Mouse (Mus musculus) spleen, postnatal 14 days (tissue): ENCODE data around the gene Bcor.

ENCODE experiments used
- DNase-seq, 2 experiments: peaks; one replicate each; pipeline ENCODE4 v3.0.0; 2021 to 2022; ENCODE audit warnings: low spot score in 2 of 2

The Bcor gene

GRCm38 (mm10) chrX:12159981-12160656 is at the start of gene Bcor:
Bcor (minus strand) TSS chrX:12160355.
- DNase-seq, result peak; percentile 40 to 53

DNA sequence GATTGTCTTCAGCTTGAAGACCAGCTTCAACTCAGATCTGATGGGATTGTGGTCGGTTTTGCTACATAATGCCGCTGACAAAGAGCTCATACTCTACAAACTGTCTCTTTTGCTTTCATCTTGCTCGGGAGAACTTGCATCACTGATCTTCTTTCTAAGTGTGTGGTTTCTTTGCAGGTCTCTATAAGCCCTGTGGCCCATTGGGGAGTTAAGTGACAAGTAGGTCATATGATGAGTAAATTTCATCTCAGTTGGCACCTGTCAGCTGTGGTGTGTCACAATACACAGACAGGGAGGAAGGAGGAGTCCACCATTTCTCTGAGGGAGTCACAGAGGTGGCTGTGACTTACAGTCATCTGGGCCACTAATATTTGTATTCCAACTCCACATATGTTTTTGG is 42.8 kb upstream of the Bcor start:
- no peak for DNase-seq

DNA sequence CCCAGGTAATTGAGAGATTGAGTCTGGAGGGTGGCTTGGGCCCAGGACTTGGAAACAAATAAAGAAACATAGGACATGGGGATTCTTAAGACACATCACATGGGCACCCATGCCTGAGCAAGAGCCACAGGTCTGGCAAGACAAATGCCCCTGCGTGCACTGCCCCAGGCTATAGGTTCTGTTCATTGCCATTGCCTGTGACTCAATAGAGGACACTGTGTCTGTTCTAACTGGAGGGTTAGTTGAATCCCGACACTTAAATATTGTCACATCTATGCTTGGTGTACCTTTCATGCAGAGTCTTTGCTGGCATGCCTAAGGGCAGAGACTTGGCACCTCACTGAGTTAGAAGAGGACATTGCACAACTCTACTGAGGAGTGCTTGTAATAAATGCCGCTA is 41.0 kb upstream of the Bcor start:
- DNase-seq, result no peak

DNA sequence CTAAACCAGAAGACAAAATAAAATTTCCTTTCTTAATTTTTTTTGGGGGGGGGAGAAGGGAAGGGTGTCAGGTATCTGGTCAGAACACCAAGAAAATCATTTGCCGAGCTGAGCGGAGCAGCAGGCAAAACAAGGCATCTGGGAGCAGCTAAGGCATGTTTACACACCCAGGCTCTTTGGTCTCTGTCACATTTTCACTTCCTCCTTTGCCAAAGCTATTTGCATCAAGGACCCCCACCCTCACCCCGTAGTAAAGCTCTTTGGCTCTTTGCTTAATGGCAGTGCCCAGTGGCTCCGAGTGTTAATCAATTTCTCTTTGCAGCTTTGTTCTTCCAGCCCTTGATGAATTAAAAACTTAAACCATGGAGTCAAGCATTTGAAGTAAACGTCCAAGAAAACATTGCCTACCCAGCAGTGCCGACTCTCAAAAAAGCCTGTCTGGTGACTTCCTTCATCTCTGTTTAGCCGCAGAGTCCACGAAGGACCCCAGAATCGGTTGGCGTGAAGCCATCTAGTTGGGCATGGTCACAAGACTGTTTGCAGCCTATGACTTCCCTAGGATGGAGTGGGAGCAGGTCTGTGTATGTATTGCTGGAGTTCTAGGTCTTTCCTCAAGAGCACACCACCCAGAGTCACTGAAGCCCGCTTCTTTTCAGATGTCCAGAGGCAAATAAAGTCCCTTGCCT is 35.2 kb upstream of the Bcor start:
- DNase-seq, result peak in 1 of 2 experiments; percentile 6

DNA sequence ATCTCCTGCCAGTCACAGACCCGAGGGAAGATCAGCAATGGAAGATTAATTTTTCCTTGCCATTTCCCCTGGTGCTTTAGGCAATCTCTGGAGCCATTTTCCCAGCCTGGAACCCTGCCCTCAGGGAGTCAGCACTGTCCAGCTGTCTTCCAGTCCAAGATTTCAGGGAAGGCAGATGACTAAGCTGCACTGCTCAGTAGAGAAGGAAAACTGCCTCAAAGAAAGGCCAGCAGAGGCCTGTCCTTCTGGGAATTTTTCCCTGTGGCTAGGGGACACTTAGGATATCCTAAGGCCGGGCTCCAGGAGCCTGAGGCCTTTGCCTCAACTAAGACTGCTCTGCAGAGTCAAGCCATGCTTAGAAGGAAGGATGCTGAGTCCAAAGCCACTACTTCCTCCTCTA is 32.2 kb upstream of the Bcor start:
- DNase-seq, result no peak

DNA sequence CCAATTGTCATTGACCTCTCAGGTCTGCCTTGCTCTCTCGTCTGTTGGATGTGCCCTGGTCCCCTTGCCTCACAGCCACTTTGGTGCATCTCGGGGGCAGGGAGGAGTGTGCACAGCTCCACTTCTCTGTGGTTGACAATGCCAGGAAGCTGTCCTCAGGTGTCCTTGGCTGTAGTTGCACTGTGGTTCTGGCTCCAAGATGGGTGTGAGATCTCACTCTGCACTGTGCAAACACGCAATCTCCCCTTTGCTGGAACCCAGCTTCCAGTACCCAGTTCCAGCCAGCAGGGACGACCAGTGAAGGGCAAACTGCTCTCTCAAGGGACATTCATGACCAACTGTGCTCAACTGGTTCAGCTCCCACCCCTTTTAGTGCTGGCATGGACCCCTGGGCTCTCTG is 29.4 kb upstream of the Bcor start:
- DNase-seq, result no peak

GRCm38 (mm10) chrX:12175198-12175960 is 15.2 kb upstream of the Bcor start:
- DNase-seq, result no peak

DNA sequence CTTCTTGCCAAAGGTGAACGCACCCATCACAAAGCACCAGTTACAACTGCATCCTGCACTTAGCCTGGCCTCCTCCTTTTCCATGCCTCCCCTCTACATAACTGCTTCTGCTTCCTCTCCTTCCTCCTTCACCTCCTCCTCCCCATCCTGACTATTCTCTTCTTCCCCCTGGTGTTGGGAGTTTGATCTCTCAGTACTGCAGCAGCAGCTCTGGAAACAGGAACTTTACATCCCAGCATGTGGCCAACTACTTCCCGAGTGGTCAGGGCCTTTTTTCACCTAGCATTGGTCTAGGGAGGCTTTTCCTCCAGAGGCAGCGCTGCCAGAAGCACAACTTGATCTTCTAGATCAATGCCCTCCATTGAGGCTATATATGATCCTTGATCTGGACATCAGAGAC is 10.0 kb upstream of the Bcor start:
- DNase-seq, result no peak

DNA sequence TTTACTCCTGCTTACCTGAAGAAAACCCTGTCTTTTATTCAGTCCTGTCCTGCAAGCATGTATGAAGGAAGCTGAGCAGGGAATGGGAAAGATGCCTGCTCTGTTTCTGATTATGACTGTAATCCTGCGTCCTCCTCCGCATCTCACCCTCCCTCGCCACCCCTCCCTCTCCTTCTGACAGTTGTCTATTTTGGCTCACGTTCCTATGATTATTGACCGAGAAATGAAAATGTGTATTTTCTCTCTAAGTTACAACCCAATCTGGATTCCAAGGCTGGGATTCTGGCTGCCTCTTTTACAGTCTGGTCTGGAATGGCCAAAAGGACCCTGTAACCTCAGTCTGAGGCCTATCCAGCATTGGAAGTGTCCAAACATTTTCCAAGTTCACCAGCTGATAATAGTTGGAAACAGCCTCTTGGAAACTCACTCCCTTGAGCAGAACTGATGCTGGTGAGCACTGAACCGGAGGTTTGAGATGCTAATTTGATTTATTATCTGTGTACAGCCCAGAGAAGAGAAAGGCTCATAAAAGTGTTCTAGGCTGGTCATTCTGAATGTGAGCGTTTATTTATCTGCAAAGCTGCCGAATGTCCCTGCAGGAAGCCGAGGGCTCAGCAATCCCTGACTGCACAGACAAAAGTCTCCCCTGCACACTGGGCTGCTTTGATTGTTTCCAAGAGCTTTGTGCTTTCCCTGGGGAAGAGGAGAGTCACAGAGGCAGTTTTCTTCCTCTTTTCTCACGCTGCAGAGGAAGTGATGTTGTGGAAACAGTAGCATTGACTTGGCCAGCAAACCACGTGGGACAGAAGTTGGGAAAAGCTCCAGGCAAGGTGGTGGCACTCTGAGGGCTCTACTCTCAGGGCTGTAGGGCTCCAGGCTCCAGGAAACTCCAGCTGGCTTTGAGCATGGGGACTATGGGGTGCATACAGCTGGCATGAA is 4.7 kb upstream of the Bcor start:
- no peak for DNase-seq

GRCm38 (mm10) chrX:12159534-12159881 is 647 bp downstream of the Bcor start:
- peak in 1 of 2 experiments; percentile 8 for DNase-seq

DNA sequence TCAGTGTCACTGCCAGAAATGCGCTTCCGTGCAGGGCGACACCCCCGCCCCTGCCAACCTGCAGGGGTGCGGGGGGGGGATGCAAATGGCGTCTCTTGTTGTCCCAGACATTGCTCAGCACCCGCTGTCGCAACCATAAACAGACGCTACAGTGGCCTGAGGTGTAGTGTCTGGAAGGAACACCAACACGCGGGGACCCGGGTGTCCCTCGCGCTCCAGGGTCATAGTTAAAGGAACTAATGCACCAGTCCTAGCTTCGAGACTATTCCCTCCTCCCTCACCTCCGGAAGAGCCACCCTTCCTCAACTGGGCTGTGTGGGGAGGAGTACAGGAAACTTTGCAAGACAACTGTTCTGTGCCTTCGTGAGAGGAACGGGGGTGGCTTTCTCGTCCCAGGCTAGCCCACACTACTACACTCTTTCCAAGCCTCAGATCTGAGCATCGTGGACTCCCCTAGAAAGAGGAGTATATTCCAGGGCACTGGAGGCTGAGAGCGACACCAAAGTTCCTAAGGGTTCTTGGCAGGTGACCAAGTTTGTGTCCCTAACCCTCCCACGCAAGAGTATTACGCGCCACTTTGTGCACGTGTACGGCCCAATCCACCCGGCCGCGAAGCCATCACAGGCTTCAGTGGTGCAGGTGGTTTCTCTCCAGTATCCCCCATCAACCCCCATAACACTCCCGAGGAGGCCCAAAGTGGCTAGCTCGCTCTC is 1.2 kb downstream of the Bcor start:
- peak in 1 of 2 experiments; percentile 10 for DNase-seq

- DNase-seq, result peak in 1 of 2 experiments; percentile 18
These were observed 1.8 kb downstream of the Bcor start for GRCm38 (mm10) chrX:12158244-12158820.

DNA sequence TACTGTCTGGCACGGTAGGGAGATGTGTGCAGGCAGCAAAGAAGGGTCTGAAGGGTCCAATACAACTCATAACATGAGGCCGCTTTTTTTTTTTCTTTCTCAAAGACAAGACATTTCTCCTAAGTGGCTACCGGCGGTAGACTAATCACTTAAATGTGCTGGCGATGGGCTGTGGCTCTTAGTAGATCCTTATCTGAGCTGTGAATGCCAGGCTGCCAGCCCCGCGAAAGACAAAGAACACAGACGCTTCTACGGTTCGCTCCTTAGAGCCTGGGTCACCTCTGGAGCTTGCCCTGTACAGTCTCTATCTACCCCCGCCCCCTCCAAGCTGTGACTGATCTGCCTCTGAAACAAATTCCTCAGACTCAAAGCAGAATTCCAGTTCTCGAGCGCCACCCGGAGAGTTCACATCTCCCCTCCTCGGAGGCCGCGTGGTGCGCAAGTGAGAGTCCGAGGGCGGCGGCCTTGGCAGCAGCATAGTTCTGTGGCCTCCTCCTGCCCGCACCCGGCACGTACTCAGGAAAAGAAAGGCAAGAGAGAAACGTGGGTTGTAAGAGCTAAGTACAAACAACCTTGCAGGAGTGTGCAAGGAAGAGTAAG is 2.7 kb downstream of the Bcor start:
- DNase-seq, result no peak

GRCm38 (mm10) chrX:12155842-12156291 is 4.3 kb downstream of the Bcor start:
- DNase-seq, result no peak

DNA sequence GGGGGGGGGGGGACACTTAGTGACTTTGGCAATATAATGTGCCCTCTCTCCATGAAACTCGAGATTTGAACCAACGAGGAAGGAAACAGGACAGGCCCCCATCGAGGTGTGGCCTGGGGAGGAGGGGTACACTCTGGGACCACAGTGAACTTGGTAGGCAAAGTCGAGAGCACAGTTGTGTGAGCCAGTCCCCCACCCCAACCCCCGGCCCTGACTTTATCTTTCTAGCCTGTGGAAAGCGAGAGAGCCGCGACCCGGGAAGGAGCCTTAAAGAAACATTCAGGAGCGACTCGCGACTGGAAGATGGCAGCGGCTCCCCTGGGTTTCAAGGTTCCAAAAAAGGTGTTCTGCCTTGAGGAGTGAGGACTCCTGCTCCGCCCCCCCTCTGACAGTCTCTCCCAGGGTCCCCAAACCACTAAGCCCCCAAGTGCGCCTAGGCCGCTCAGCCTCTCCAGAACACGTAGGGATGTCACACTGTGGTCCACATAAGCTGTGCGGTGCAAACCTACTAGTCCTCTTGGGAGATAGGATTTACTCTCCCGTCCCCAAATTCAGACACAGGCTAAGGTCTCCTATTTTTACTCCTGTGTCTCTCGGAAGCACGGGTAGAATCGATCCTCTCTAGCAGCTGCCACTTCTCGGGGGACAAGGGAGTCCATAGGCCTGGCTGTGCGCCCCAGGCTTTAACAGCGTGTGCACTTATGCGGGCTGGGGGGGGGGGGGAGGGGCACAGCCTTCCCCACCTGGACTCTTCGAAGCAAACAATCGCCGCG is 4.9 kb downstream of the Bcor start:
- DNase-seq, result no peak

- DNase-seq, result peak in 1 of 2 experiments; percentile 32
These were observed 6.7 kb downstream of the Bcor start for GRCm38 (mm10) chrX:12153141-12154095.

- no peak for DNase-seq
These were observed 7.9 kb downstream of the Bcor start for GRCm38 (mm10) chrX:12151996-12152904.
